Mouse (Mus musculus) layer of hippocampus, postnatal 10 days (tissue): Measurements from ENCODE around the gene Cdnf. TPM values are rescaled to one million over a fixed set of nuclear protein-coding genes. Genes with fewer than 3 reads are reported as not detected.

ENCODE experiments used
- DNase-seq, 2 experiments: peaks; one replicate each; pipeline ENCODE4 v3.0.0; 2021; ENCODE audit warnings: low spot score in 2 of 2
- long read RNA-seq: library from polyadenylated mRNA; stranded (forward); transcript quantifications from one replicate; pipeline ENCODE4 v2.0.0, GENCODE M21; 2023
- total RNA-seq, 2 experiments: library from RNA; stranded (reverse); gene quantifications; 2 replicates each; pipeline ENCODE4 v1.2.3; 2021

The Cdnf gene
- total RNA-seq: 1 to 10 TPM in 1 of 2 experiments, under 1 TPM in 1; 0.98 to 1.4 TPM
- long read RNA-seq: 0 reads

DNA sequence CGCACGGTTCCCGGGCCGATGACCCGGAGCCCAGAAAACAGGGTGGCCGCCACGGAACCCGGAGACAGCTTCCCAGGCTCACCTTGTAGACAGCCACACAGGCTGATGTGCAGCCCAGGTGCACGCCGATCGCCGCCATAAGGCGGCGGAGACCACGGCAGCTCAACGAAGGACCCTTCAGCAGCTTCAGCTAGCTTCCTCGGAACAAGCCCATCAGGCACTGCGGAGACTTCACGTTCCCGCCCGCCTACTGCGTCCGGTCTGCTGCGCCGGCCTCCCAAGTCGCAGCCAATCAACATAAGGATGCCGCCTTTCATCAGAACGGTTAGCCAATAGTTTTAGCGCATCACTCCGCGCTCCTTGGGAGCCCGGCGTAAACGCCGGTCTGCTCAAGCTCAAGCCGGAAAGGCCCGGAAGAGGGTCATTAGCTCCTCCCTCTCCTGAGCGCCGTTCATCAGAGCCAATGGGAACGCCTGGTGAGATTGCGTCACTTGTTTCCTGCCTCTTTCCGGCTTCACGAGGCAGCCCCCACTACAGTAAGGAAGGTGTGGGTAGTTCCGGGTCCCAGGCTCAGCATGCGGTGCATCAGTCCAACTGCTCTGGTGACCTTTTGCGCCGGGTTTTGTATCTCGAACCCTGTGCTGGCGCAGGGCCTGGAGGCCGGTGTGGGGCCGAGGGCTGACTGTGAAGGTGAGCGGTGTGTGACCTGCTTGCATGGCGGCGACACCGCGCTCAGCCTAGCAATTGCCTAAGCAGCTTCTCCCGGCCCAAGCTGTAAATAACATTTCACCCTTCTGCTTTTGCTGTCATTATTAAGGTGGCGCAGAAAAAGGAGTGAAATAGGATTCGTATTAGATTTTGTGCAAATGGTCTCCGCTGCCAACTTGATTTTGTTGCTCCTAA is at the start of gene Cdnf, which contains the start of the genes Gm45902 and Hspa14:
Gene Cdnf, plus strand, starts transcription at position 479 of the 903 bp plus-strand sequence.
Gene Gm45902, minus strand, starts transcription at position 239 of the 903 bp plus-strand sequence.
Gene Hspa14, minus strand, starts transcription at position 263 of the 903 bp plus-strand sequence.
- peak; percentile 94 for DNase-seq

DNA sequence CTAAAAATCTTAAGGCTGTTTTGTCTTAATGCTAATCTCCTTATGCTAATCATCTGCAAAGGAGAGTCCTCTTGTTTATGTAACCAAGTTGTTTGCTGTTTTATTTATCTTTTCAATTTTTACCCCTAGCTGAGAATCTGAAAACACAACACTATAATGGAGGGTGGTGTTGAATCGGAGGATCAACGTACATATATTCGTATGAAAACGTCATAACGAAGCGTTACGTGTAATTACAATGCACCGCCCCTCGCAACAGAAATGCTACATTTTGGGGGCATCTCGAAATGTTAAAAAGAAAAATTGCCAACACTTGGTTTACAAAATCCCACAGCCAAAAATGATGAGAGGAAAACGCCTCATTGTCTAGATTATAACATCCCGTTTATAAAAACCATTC is 38.9 kb upstream of the Cdnf start:
- no peak for DNase-seq

DNA sequence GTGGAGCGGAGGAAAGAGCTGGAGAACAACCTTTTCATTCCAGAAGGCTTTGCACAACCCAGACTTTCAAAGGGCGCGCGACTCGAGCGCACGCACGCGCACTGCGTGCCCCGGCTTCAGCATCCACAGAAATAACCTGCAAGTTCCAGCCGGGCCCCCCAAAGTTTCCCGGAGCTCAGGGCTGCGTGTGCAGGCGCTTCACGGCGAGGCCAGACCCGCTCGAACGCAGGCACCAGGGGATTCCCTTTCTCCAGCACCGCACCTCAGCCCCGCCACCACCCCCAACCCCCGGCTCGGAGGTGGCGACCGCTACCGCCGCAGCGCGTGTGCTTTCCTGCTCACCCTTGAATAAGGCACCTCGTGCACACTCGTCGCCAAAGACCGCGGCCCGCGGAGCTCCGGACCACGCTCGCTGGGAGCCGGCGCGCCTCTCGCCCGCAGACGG is 38.4 kb upstream of the Cdnf start:
- DNase-seq: peak; percentile 49 to 69

DNA sequence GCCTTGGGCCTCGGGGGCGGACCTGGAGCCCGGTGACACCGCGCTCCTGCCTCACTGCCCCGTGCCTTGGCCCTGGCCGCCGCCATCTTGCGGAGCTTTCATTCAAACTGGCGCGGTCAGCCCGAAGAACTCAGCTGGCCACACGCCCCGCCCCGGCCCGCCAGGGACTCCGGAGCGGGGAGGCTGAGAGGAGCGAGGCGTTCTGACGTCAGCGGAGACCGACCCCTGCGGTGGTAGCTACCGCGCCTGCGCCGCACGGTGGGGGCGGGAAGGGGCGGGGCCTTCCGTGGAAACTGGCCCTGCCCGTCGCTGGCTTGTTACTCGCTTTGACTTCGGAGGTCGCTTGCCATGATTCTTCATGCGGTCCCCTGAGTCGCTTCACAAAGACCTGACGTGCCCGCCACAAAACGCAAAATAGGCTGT is 38.0 kb upstream of the Cdnf start, which contains the start of gene Suv39h2:
Gene Suv39h2, minus strand, starts transcription at position 171 of the 423 bp plus-strand sequence.
- DNase-seq: peak; percentile 96 to 98

DNA sequence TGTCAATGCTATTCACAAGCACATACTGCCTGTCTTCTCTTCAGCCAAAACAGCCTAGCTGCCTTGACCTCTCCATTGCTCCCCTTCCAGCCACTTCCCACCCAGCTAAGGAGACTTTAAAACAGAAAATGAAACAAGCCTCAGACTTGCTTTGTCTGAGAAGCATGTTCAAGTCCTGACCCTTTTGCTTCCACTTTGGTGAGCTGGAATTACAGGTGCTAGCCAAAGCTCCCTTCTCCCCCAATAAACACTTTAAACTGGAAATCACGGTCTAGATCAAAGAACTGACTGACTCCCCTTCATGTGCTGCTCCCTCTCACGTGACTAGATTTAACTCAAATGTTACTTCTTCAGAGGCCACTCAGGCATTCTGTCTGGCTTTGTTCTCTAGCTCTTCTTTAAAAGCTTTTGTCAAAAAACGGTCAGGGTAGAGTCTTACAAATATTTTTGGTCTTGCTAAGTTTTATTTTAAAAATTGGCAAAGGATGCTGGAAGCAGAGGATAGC is 37.0 kb upstream of the Cdnf start:
- DNase-seq: no peak

- no peak for DNase-seq
These were observed 32.6 kb upstream of the Cdnf start for GRCm38 (mm10) chr2:3480239-3480638.

DNA sequence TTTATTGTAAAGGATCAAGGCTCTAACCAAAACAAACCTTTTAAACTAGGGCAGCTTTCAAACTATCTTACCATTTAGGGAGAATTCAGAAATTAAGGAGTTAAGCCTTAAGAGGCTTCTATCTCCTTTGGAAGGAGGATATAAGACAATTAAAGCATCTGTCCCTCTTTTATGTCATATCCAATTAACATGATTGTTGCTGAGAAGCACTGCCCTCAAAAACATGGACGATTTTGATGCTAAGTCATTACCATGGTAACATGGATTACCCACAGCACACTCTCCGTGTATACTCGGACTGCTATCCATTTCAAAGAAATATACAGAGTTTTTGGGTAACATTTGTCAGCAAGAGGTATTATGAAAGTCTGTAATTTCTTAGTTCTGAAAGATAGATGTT is 23.0 kb upstream of the Cdnf start:
- DNase-seq: no peak

DNA sequence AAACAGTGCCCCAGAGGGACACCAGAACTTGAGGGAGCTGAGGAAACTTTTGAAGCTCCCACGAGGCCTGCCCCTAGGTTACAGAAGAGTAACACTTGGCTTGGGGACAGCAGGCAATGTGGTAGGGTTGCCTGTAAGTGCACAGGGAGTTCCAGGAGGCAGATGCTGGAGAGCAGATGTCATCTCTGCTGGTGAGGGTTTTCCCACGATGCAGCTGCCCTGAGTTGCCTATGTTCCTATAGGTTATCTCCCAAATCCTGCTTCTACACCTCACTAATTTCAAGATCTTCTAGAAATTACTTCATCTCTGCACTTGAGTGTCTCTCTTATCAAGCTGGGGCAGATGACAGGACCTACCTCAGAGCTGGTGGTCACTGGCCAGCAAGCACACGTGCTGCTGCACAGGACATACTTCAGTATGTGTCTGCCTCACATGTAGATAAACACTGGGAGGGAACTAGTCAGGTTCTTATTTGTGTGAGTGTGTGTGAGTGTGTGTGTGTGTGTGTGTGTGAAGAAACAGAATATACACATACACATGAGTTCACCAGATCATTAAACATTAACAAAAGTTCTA is 18.9 kb upstream of the Cdnf start:
- no peak for DNase-seq

GRCm38 (mm10) chr2:3499543-3499942 is 13.3 kb upstream of the Cdnf start:
- DNase-seq: no peak

DNA sequence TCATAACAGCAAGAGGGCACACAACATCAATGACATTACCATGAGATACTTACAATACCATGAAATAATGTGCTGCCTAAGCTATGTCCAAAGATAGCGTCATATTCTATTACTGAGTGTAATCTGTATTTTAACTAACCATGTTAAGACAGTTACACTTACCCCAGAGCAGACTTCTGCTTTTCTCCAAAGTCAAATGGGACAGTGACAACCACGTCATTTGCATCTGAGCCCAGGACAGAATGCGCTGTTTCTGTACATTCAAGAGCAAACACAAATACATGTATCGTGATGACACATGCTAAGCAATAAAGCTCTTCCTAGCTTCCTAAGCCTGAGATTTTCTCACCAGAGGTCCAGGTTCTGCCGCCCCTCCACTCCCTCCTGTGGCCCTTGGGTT is 11.9 kb upstream of the Cdnf start:
- no peak for DNase-seq

DNA sequence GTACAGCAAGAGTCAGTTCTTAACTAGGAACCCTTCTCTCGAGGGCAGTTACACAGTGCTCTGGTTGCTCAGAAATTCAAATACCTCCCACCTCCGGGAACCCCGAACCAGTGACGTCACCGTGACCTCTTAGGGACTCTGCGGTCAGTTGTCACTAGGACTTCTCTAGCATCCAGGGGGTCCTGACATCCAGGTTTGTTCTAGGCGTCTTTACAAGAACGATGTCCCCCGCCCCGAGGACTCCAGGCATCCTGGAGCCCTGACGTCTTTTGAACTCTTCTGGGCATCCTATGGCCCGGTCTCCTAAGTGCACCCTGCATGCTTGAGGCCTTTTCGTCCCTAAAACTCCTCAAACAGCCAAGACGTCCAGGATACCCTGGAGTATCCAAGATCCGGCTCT is 754 bp upstream of the Cdnf start:
- no peak for DNase-seq

GRCm38 (mm10) chr2:3522558-3522957 is 9.7 kb downstream of the Cdnf start:
- no peak for DNase-seq

GRCm38 (mm10) chr2:3526288-3526687 is 13.5 kb downstream of the Cdnf start:
- DNase-seq: no peak

- no peak for DNase-seq
These were observed 28.7 kb downstream of the Cdnf start for GRCm38 (mm10) chr2:3541307-3542079.

DNA sequence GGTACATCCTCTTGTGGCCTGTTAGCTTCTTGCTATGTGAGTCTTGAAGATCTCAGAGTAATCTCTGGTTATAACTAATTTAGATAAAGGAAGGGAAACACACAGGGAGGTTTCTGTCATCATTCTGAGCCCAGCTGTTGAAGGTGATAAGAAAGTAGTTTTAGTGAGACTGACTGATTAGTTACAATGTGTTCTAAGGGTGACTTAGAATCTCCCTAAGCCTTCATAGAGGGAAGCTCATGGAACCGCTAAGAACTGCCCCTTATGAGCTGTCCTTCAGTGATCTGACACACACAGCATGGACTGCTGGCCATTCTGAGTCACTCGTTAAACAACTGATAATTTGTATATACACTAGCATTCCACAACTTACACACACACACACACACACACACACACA is 33.2 kb downstream of the Cdnf start:
- no peak for DNase-seq

DNA sequence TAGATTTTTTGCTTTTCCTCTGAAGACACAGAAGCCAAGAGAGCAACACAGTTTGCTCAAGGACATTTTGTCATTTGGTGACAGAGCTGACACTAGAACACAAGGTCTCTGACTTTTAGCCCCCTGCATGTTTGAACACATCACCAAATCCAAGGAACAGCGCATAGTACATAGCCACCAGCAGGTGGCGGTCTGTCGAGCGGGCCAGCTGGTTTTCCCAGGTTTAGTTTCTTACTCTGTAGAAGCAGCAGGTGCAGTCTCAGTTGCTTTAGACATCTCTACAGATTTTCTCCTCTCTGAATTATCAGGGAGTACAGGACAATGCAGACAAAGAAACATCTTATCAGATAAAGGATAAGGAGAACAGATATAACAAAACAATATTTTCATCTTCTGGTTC is 33.8 kb downstream of the Cdnf start:
- peak; percentile 45 to 63 for DNase-seq

GRCm38 (mm10) chr2:3570186-3570585 is 57.4 kb downstream of the Cdnf start, which contains the start of gene Fam107b:
Fam107b (plus strand) TSS chr2:3570488.
- DNase-seq: no peak

GRCm38 (mm10) chr2:3570606-3571005 is 57.8 kb downstream of the Cdnf start:
- DNase-seq: no peak

DNA sequence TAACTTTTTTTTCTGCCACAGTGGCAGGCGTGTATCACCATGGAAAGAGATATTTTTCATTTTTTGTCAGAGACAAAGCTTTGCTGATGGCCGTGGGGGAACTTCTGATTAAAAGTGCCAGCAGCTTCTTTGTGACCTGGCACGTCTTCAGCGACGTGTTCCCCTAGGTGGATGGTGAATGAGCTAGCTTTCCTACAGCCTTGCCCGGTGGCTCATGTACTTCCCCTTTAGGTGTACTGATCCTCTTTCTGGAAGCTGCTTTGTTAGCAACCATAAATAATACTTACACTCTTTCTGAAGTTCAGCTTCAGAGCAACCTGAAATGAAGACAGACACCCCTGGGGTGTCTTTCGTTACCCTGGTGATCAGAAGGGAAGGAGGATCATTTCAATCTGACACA is 61.1 kb downstream of the Cdnf start:
- no peak for DNase-seq

DNA sequence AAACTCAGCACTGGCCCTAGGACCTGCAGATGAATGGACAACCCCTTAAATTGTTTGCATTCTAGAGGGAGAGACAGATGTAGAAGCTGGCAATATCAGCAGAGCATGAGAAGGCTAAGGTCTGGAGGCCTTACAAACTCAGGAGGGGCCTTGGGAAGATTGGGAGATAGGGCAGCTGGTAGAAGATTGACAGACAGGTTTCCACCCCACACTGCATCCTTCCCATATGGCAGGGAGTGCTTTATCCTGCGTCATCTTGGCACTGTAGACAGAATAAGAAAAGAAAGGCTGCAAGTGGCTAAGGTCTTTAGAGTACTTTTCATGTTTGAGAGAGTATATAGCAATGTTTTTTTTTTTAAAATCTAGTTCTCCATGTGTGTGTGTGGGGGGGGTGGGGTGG is 62.3 kb downstream of the Cdnf start:
- no peak for DNase-seq
